Mouse (Mus musculus) adrenal gland, adult 2 months (tissue): ENCODE measurements around the gene Gm20721. TPM values are rescaled to one million over a fixed set of nuclear protein-coding genes. Genes with fewer than 3 reads are reported as not detected.
"Not testable (repeated sequence)": the region's sequence is repeated elsewhere in the genome, so short reads cannot be mapped to it uniquely, and the experiment has no call there.

Source experiments
- DNase-seq: peaks from one replicate; pipeline ENCODE4 v3.0.0; 2021
- polyA plus RNA-seq: library from polyadenylated mRNA; depleted of rRNA; stranded (reverse); fragments of >200 nt; gene quantifications from 2 replicates; pipeline ENCODE4 v1.2.3, GENCODE M21; 2012
- total RNA-seq, 2 experiments: library from RNA; stranded (reverse); gene quantifications; 2 replicates each; pipeline ENCODE4 v1.2.3; 2021

The Gm20721 gene
- total and polyA plus RNA-seq, 3 experiments: 2.1 to 2.5 TPM; not detected in 1

- DNase-seq: peak; percentile 94
Observed at GRCm38 (mm10) chr2:174329663-174330615, 16.6 kb downstream of the Gm20721 start.

- DNase-seq: peak; percentile 58
Observed at GRCm38 (mm10) chr2:174328926-174329662, 17.4 kb downstream of the Gm20721 start.

GRCm38 (mm10) chr2:174328358-174328905, 18.1 kb downstream of the Gm20721 start:
- peak; percentile 50 for DNase-seq

- DNase-seq: peak; percentile 86
Observed at GRCm38 (mm10) chr2:174327295-174327981, 19.1 kb downstream of the Gm20721 start.

DNA sequence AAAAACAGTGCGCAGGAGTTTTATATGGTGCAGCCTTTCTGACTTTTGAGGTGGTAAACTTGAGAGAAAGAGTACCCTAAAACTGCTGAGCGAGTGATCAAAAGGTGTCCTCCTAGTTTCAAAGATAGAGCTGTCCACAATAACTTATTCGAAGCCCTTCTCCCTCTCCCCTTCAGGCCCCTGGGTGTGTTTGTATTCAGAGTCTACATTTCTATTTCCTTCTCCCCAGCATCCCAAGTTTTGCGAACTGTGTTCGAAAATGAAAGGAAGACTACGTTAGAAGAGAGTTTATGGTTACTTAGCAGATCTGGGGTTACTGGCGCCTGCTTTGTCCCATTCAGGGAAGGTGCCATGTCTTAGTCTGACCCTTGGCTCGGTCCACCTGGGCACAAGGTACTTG, 20.0 kb downstream of the Gm20721 start:
- no peak for DNase-seq

DNA sequence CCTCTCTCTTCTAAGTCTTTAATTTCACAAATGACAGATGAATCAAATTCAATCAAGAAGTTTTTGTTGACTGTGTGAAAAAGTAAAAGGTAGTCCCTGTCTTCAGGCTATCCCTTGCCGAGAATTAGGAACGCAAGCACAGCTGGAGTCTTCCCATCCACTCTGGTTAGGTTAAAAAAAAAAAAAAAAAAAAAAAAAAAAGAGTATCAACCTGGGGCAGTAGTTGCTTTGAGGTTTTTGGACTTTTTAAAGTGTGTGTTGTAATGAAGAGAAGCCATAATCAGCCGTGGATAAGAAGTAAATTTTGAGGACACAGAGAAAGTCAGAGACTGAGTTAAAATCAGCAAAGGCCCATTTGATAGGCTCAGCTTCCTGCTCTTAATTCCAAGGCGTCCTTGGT, 20.5 kb downstream of the Gm20721 start:
- no peak for DNase-seq

GRCm38 (mm10) chr2:174316661-174317060, 29.9 kb downstream of the Gm20721 start:
- DNase-seq: no peak

DNA sequence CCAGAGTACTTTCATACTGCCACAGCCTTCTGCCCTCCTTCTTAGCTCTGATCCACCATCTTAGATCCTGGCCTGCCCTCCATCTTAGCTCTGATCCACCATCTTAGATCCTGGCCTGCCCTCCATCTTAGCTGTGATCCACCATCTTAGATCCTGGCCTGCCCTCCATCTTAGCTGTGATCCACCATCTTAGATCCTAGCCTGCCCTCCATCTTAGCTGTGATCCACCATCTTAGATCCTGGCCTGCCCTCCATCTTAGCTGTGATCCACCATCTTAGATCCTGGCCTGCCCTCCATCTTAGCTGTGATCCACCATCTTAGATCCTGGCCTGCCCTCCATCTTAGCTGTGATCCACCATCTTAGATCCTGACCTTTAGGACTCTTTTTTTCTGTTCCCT, 31.1 kb downstream of the Gm20721 start:
- DNase-seq: not testable (repeated sequence)

- DNase-seq: no peak
Observed at GRCm38 (mm10) chr2:174312661-174313060, 33.9 kb downstream of the Gm20721 start.

GRCm38 (mm10) chr2:174312118-174312647, 34.3 kb downstream of the Gm20721 start:
- peak; percentile 75 for DNase-seq

- no peak for DNase-seq
Observed at GRCm38 (mm10) chr2:174311613-174312012, 34.9 kb downstream of the Gm20721 start.

- DNase-seq: peak; percentile 34
Observed at GRCm38 (mm10) chr2:174310913-174311514, 35.5 kb downstream of the Gm20721 start.

DNA sequence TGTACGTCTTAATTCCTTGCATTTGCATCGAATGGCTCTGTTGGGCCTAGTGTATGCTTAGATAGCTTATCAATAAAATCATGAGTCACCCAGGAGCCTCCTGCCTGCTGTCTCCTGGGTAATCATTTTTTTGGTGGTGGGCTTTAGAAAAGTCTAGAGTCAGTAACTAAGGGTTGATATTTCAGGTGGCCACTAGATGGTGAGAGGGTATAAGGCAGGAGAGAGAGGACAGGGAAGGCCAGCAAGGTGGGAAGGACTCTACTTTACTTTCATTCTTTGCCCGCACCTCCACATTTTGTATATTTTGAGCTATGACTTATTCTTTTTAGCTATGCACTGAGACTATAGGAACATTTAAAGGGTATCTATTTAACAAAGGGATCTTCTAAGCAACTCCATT, 38.6 kb downstream of the Gm20721 start:
- DNase-seq: no peak

DNA sequence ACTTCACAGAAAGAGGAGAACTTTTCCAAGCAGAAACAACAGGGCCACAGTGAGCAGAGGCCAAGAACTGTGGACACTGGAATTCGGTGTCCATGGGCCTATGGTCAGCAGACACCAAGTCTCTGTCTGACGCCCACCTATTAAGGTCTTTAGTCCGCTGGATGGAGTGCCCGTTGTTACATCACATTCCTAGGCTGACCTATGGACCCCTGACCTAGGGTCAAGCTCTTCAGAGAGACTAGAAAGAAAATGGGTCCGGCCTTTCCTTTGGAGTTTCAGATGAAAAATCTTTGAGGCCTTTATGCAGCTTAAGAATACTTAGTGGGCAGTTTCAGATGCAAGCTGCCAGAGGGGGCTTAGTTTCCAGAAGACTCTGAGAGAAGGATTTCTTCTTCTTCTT, 40.9 kb downstream of the Gm20721 start:
- DNase-seq: no peak

- no peak for DNase-seq
Observed at GRCm38 (mm10) chr2:174302526-174302925, 44.0 kb downstream of the Gm20721 start.

GRCm38 (mm10) chr2:174300666-174301065, 45.8 kb downstream of the Gm20721 start:
- no peak for DNase-seq

GRCm38 (mm10) chr2:174300186-174300585, 46.3 kb downstream of the Gm20721 start:
- no peak for DNase-seq

DNA sequence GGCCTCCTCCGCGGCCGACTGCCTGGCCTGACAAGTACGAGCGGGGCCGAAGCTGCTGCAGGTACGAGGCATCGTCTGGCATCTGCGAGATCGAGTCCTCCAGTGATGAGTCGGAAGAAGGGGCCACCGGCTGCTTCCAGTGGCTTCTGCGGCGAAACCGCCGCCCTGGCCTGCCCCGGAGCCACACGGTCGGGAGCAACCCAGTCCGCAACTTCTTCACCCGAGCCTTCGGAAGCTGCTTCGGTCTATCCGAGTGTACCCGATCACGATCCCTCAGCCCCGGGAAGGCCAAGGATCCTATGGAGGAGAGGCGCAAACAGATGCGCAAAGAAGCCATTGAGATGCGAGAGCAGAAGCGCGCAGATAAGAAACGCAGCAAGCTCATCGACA, 46.7 kb downstream of the Gm20721 start:
- peak; percentile 8 for DNase-seq

DNA sequence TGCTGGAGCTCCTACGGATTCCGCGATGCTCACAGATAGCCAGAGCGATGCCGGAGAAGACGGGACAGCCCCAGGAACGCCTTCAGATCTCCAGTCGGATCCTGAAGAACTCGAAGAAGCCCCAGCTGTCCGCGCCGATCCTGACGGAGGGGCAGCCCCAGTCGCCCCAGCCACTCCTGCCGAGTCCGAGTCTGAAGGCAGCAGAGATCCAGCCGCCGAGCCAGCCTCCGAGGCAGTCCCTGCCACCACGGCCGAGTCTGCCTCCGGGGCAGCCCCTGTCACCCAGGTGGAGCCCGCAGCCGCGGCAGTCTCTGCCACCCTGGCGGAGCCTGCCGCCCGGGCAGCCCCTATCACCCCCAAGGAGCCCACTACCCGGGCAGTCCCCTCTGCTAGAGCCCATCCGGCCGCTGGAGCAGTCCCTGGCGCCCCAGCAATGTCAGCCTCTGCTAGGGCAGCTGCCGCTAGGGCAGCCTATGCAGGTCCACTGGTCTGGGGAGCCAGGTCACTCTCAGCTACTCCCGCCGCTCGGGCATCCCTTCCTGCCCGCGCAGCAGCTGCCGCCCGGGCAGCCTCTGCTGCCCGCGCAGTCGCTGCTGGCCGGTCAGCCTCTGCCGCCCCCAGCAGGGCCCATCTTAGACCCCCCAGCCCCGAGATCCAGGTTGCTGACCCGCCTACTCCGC, 47.3 kb downstream of the Gm20721 start:
- DNase-seq: peak; percentile 11

DNA sequence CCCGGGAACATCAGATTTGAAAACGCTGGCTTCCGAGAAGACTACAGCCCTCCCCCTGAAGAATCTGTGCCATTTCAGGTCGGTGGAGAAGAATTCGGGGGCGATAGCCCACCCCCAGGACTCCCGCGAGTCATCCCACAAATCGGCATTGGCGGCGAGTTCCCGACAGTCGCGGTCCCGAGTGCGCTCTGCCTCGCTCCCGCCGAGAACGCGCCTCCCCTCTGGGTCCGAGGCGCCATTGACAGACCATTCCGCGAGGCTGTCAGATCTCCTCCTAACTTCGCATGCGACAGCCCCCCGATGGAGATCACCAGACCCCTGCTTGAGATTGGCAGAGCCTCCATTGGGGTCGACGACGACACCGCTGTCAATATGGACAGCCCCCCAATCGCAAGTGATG, 48.0 kb downstream of the Gm20721 start:
- DNase-seq: no peak

- DNase-seq: no peak
Observed at GRCm38 (mm10) chr2:174297851-174298250, 48.7 kb downstream of the Gm20721 start.
